Mouse (Mus musculus): Measurements from ENCODE around the gene 1700029I15Rik.

The 1700029I15Rik gene

DNA sequence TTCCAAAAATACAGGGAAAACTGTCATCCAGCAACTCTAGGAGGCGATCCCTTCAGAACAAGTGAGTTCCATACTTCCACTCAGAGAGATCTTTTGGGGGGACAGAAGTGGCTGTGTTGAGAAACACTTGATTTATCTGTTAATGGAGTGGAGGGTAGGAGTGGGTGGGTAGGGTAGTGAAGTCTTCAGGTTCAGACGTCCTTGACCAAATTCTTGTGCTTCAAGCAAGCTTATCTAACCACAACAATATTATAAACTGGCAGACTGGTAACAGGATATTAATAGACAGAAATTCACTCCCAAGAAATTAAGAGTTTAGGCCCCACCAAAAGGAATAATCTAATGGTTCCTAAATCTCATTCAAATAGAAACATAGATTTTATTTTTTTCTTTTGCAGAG lies 47.8 kb downstream of the 1700029I15Rik start:
- no peak for DNase-seq

DNA sequence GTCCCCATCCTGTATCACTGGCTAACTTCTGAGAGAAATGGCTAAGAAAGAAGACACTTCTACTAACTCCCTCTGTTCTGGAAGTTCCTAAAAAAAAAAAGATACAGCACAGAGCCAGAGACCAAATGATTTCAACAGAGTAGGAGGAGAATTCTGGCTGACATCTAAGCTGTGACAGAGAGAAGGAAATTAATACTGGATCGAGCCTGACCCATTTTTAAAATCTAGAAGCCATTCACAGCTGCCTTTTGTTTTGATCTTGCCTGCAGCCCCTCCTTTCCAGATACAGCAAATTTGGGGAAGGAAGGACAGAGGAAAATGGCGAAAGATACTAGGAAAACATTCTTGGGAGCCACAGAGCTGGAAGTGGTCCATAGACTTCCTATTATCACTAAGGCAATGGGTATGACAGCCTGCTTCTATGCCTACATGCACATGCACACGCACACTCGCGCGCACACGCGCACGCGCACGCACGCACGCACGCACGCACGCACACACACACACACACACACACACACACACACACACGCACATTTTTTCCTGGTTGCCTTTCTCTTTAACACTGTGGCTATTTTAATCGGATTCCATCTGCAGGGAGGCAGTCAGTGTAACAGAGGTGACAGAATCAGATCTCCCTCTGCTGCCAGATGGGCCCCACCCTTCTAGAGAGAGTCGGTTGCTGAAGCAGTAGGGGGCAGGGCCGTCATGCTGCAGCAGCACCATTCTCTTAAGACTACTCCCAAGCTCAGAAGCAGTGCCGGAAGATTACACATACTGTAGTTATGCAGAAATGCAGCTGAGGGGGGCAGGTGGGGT lies 48.6 kb downstream of the 1700029I15Rik start:
- peak; percentile 26 for DNase-seq

DNA sequence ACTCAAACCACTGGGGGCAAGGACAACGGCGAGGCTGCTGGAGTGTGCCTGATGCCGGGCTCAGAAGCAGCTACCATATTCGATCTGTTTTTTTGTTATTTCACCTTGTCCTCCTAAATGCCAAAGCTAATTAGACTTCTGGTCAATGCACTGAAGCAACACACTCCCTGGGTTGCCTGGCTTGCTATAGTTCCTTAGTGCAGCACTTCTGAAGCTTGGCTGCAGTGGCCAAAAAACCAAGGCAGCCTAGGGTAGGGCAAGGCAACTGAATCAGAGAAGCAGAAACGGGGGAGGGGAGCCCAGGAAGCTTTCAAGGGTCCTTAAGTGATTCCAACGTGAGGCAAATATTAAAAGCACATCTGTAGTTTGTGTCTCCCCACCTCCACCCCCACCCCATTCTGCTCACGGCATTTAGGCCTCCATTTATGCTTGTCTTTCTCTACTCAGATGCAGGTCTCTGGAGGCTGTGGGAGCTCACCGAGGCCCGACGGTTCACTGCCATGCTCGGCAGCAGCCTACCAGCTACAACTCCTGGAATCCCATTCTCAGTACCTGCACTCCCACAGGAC lies 49.4 kb downstream of the 1700029I15Rik start:
- no peak for DNase-seq

DNA sequence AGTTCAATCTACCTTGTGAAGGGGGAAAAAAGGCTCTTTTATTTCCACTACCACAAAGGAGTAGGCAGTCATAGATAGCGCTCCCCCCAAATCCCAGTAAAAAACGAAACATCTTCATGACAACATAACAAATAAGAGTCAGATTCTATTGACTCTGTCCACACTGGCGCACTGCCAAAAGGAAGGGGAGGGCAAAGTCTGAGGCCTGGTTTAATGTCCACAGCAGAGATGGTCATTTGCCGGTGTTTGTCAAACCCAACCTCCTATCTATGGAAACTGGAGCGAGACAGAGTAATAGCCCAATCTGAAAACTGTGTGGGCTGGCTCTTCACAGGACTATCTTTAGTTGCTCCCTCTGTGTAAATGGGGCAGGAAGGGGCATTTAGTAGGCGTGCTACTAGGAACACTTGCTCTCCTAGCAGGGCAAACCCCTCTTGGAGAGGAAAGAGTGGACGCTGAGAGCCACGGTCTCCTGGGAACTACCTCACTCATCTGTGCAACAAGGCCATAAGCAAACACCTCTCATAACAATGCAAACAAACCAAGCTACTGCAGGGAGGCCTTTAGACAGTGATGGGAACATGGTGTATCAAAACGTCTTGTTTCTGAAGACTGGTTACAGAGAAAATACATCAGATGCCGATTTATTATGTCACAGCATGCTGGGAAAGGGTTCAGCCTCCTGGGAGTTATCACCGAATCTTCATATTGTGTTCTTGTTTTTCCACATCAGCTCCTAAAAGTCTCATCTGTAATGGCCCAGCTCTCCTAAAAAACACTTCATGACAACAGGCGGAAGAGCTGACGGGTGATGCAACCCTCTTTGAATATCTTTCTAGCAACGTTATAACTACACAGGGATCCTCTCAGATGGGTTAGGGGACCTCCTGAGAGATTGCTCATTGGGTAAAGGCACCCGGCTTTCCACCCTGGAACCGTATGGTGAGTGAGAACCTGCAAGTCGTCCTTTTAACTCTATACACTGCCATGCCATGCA lies 50.3 kb downstream of the 1700029I15Rik start:
- DNase-seq: no peak

GRCm38 (mm10) chr2:92433578-92434374 lies 51.4 kb downstream of the 1700029I15Rik start, which contains the start of gene Cry2:
Gene Cry2 (minus strand): TSS chr2:92434043.
- DNase-seq: peak; percentile 98

DNA sequence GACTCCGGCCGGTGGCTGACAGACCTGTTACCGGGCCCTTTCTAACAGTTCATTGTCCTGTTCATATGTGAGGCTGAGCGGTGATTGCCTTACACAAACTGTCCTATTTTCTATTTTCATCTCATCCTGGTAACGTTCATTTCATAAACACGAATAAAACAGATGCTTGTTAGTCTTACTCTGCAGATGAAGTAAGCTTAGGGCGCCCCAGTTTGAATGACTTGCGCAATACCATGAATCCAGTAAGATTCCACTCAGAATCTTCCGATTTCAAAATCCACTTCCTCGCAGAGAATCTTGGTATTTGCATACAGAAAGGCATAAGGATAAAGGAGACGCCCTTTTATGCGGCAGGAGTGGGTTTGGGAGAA lies 52.0 kb downstream of the 1700029I15Rik start:
- no peak for DNase-seq

DNA sequence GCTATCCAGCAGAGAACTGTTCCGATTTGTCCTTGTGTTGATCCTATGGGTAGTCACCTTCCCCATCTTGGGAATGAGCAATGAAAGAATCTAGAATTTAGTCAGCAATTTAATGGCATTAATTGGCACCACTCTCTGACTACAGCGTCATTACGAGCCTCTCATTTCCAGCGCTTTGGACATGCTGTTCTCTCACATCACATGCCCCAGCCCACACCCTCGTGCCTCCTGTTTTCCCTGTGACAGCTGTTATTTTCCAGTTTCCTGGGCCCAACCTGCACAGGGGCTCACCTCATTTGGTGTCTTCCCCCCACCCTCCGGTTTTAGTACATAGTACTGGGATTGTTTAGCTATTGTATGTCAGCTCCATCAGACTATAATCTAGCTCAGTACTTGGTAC lies 52.7 kb downstream of the 1700029I15Rik start:
- DNase-seq: no peak
